Mouse (Mus musculus) embryonic facial prominence, embryonic 11.5 days (tissue): ENCODE measurements around the gene Fignl1. TPM values are rescaled to one million over a fixed set of nuclear protein-coding genes. Genes with fewer than 3 reads are reported as not detected.

Experiments
- ATAC-seq: fragments of 200-750 bp; cut with Nextera tagmentation; replicated peaks from 2 replicates; pipeline ENCODE4 v1.8.0; 2017; ENCODE audit warnings: low read depth; ENCODE audit not compliant: insufficient number of reproducible peaks, low FRiP score, low TSS enrichment
- DNase-seq: peaks from one replicate; pipeline ENCODE4 v3.0.0-alpha.2; 2015; ENCODE audit warnings: low spot score
- H3K27ac ChIP-seq: fragments of 300-500 bp; sonication (generic); replicated peaks from 2 replicates; pipeline ENCODE4 v1.5.1; 2014; ENCODE audit warnings: mild to moderate bottlenecking, low read depth, low read length, control low read depth
- H3K27me3 ChIP-seq: fragments of 300-500 bp; sonication (generic); 2 replicates; pipeline ENCODE4 v1.6.1; 2014; ENCODE audit warnings: mild to moderate bottlenecking, low read length, moderate library complexity, mixed read lengths; ENCODE audit not compliant: control insufficient read depth, insufficient read depth
- H3K36me3 ChIP-seq: fragments of 300-500 bp; sonication (generic); replicated peaks from 2 replicates; pipeline ENCODE4 v1.6.1; 2014; ENCODE audit warnings: low read depth, mild to moderate bottlenecking, low read length, moderate library complexity, mixed read lengths; ENCODE audit not compliant: control insufficient read depth, insufficient read depth
- H3K4me1 ChIP-seq: fragments of 300-500 bp; sonication (generic); 2 replicates; pipeline ENCODE4 v1.6.1; 2014; ENCODE audit warnings: low read length, mixed read lengths; ENCODE audit not compliant: control insufficient read depth, insufficient read depth
- H3K4me2 ChIP-seq: fragments of 300-500 bp; sonication (generic); 2 replicates; pipeline ENCODE4 v1.6.1; 2014; ENCODE audit warnings: low read depth, mild to moderate bottlenecking, control low read depth, low read length, moderate library complexity
- H3K4me3 ChIP-seq: fragments of 300-500 bp; sonication (generic); 2 replicates; pipeline ENCODE4 v1.5.1; 2014; ENCODE audit warnings: low read depth, low read length, control low read depth
- H3K9ac ChIP-seq: fragments of 300-500 bp; sonication (generic); replicated peaks from 2 replicates; pipeline ENCODE4 v1.6.1; 2014; ENCODE audit warnings: mild to moderate bottlenecking, control low read depth, low read length
- H3K9me3 ChIP-seq: fragments of 300-500 bp; sonication (generic); replicated peaks from 2 replicates; pipeline ENCODE4 v1.6.1; 2016; ENCODE audit warnings: mild to moderate bottlenecking, low read length, inconsistent platforms, mixed read lengths; ENCODE audit not compliant: control insufficient read depth
- WGBS: fragments of 180-500 bp; shearing (Covaris S2); extraction: QIAGEN DNeasy Blood & Tissue Kit; methylation state at CpG from one replicate; pipeline ENCODE4 v1.1.7; 2014; 5-methylcytosine and 5-hydroxymethylcytosine counted together
- polyA plus RNA-seq: library from polyadenylated mRNA; unstranded; fragments of >200 nt; fragmentation: Nextera tagmentation; extraction: Ambion mirVana; gene quantifications from 2 replicates; pipeline ENCODE4 v1.2.1, GENCODE M21; 2014

The Fignl1 gene
- polyA plus RNA-seq, 1 experiment from 2014 or later, result 119 TPM

DNA sequence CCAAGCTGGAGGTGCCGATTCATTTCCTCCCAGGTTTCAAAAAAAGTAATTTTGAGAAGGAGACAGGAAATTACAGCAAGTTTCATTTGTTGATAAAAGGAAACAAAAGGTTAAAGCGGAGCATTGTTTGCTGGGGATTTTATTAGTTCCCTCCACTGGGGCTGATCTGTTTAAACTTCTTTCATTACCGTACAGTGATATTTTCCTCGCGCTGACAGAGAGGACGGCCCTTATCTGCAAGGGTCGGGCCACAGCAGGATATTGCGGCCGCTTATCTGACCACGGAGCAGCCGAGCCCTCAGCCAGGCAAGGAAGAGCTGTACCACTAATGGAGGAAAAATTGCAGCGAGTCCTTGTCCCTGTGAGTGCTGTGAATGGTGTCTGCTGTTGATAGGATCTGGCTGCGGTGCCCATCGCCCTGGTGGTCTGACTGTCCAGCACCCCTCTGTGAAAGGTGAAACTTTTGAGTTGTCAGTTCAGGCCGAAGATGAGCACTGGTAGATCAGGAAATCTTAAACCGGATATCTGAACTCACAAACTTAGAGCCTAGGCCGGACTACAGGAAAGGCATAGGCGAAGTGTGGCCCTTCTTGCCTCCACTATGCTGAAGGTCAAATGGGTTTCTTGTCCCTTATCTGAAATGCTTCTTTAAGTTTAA lies 28.1 kb upstream of the Fignl1 start:
- DNase-seq, result peak; percentile 27
- WGBS, result 35% methylated on average over 18 of the region's 18 CpGs
- Histone ChIP-seq H3K4me3 (no peak overlapping the region), H3K4me1 (peaks cover 2% of the 10 kb centered on the region), H3K9ac (peak overlapping the region; percentile 35; the same call in 1 of the 2 replicates), H3K4me2 (no peak overlapping the region), H3K27me3 (no peaks in the 10 kb centered on the region), H3K9me3 (no peaks in the 10 kb centered on the region), H3K27ac (peak overlapping the region; percentile 67), H3K36me3 (no peaks in the 10 kb centered on the region)
- ATAC-seq, result 0 out of 2 replicates have a peak, but pooled peaks have one; percentile 27

DNA sequence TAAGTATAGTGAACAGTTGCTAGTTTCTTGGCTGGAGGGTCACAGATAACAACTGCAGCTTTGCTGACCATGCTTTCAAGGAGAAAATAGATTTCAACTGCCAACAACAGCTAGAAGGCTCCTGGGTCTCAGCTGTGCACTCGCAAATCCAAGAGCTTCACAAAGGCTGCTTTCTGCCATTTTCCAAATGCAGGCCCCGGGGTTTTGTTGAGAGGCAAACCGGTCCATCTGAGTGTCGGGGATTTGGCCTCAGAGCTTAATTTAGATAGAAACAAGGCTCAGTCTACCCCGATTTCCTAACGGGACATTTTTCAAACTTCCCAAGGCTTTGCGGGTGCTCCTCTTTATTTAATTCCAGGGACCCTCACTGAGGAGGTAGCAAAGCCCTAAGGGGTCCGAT lies 27.5 kb upstream of the Fignl1 start:
- 41% methylated on average over 8 of the region's 8 CpGs for WGBS
- no peak for ATAC-seq
- H3K9ac ChIP-seq, result 0 out of 2 replicates have a peak overlapping the region, but pooled peaks have one; percentile 35
- peak overlapping the region; percentile 38; the same call in 1 of the 2 replicates for H3K27ac ChIP-seq
- H3K36me3 ChIP-seq, result no peaks in the 10 kb centered on the region
- peaks cover 3% of the 10 kb centered on the region for H3K4me1 ChIP-seq
- no peak for DNase-seq
- no peak overlapping the region for H3K4me3 ChIP-seq
- H3K4me2 ChIP-seq, result no peak overlapping the region
- H3K27me3 ChIP-seq, result no peaks in the 10 kb centered on the region
- no peaks in the 10 kb centered on the region for H3K9me3 ChIP-seq

DNA sequence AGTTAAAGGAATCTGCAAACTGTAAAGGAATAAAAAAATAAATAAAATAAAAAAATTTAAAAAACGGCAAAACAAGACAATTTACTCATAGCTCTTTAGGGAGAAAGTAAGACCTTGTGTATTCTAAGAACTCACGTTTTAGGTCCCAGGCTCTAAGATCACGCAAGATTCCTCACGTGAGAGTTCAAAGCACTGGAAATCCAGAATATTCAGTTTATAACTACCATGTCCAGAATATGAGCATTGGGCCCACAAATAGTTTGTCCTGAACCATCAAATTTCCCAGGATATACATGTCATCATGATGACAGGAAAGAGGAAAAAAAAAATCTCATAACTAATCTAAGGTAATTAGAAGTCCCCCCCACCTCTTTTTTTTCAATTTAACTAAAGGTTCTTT lies 27.0 kb upstream of the Fignl1 start:
- Histone ChIP-seq H3K27ac (0 out of 2 replicates have a peak overlapping the region, but pooled peaks have one; percentile 35), H3K4me3 (no peak overlapping the region), H3K9me3 (no peaks in the 10 kb centered on the region), H3K36me3 (no peaks in the 10 kb centered on the region), H3K27me3 (no peaks in the 10 kb centered on the region), H3K4me1 (peaks cover 3% of the 10 kb centered on the region), H3K4me2 (no peak overlapping the region), H3K9ac (no peak overlapping the region)
- no peak for DNase-seq
- 78% methylated on average over 4 of the region's 4 CpGs for WGBS
- ATAC-seq, result no peak

DNA sequence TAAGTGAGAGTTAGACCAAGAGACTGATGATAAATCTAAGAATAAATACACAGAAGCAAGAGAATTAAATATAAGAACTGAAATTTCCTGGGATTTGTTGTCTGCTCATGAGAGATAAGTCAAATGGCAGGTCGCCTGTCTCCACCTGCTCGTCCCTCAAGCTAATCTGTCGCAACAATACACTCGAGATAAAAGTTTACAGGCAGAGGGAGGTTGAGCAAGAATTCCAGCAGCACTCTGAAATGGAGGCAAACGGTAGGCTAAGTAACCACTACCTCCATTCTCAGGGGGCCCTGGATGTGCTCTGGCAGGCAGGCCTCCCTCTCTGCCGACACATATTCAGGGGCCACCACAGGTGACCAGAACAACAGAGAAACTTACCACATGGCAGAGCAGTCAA lies 26.6 kb upstream of the Fignl1 start:
- H3K27me3 ChIP-seq, result no peaks in the 10 kb centered on the region
- no peak overlapping the region for H3K4me2 ChIP-seq
- DNase-seq (peak; percentile 24), ATAC-seq (no peak)
- WGBS, result 39% methylated on average over 6 of the region's 6 CpGs
- 0 out of 2 replicates have a peak overlapping the region, but pooled peaks have one; percentile 35 for H3K27ac ChIP-seq
- peaks cover 5% of the 10 kb centered on the region for H3K4me1 ChIP-seq
- no peak overlapping the region for H3K9ac ChIP-seq
- no peaks in the 10 kb centered on the region for H3K9me3 ChIP-seq
- H3K36me3 ChIP-seq, result no peaks in the 10 kb centered on the region
- no peak overlapping the region for H3K4me3 ChIP-seq

DNA sequence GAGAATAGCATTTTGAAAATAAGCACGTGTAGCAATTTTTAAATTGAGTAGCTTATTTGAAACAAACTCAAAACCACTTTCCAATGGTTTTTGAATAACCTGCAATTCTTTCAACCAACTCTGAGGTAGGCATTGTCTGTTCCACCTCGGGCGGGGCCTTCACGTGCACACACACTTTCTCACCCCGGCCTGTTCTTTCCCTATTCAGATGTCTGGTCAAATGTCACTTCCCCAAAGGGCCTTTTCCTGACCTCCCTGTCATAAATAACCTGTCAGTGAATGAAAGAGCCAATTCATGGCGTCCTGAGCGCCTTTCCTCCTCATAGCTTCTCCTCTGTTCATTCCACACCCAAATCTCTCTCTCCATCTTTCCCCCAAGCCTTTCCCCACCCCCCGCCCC lies 24.3 kb upstream of the Fignl1 start:
- H3K36me3 ChIP-seq, result no peaks in the 10 kb centered on the region
- H3K27me3 ChIP-seq, result no peaks in the 10 kb centered on the region
- ATAC-seq (no peak), DNase-seq (peak; percentile 61)
- no peak overlapping the region for H3K4me2 ChIP-seq
- peak overlapping the region; percentile 89 for H3K27ac ChIP-seq
- 15% methylated on average over 8 of the region's 8 CpGs for WGBS
- H3K4me3 ChIP-seq, result no peak overlapping the region
- no peaks in the 10 kb centered on the region for H3K9me3 ChIP-seq
- H3K9ac ChIP-seq, result peak overlapping the region; percentile 45; the same call in 1 of the 2 replicates
- H3K4me1 ChIP-seq, result peaks cover 14% of the 10 kb centered on the region

DNA sequence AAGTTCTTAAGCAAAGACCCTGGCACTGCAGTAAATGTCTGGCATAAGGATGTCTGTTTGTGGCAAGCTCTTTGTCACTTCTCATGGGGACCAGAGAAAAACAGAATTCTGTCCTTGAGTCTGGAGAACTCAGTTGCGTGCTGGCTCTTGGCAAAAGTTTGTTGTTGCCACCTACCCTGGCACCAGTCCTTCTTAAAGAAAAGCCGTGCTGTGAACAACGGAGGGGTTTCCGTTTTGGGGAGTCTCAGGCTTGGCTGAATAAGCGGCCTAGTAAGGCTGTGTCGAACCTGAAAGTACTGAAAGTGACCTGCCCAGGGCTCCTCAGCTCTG lies 24.0 kb upstream of the Fignl1 start:
- Histone ChIP-seq H3K36me3 (no peaks in the 10 kb centered on the region), H3K4me2 (no peak overlapping the region), H3K4me3 (no peak overlapping the region), H3K4me1 (peaks cover 14% of the 10 kb centered on the region), H3K27me3 (no peaks in the 10 kb centered on the region), H3K27ac (peak overlapping the region; percentile 89), H3K9ac (peak overlapping the region; percentile 45), H3K9me3 (no peaks in the 10 kb centered on the region)
- ATAC-seq, result no peak
- 18% methylated on average over 6 of the region's 6 CpGs for WGBS
- DNase-seq, result no peak

DNA sequence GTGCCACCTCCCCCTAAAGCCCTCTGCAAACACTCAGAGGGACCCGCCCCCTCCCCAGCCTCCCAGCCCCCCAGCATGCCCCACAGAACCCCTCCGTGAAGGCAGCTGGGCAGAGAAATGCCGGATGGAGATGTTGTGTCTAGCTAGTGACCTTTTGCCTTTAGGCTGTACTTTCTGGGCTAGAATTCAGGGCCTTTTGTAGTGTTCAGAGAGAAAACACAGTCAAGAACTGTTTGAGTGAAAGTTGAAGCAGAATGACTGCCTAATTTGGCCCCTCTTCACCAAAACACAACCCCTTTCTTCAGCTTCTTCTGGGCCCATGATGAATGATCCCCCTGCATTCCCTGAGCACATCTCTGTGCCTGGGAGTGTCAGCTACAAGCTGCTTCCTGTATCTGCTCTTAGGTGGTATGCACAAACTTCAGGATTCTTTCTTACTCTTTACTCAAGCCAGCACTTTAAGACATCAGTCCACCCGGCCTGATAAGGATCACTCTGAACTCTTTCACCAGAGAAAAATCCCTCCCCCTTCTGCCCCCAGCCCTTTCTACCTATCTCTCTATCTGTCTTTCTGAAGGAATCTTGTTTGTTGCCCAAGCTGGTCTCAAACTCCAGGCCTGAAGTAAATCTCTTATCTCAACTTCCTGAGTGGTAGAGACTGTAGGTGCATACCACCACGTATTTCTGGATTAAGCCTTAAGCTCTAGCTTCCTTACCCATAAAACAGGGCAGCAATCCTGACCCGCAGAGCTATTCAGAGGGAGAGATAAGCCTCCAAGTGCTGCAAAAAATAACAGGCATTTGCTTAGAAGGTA lies 23.4 kb upstream of the Fignl1 start:
- DNase-seq (peak; percentile 74), ATAC-seq (no peak)
- peak overlapping the region; percentile 89 for H3K27ac ChIP-seq
- no peaks in the 10 kb centered on the region for H3K27me3 ChIP-seq
- H3K9me3 ChIP-seq, result no peaks in the 10 kb centered on the region
- WGBS, result 5% methylated on average over 6 of the region's 6 CpGs
- peaks cover 14% of the 10 kb centered on the region for H3K4me1 ChIP-seq
- no peak overlapping the region for H3K4me3 ChIP-seq
- no peak overlapping the region for H3K4me2 ChIP-seq
- H3K36me3 ChIP-seq, result no peaks in the 10 kb centered on the region
- H3K9ac ChIP-seq, result peak overlapping the region; percentile 45

DNA sequence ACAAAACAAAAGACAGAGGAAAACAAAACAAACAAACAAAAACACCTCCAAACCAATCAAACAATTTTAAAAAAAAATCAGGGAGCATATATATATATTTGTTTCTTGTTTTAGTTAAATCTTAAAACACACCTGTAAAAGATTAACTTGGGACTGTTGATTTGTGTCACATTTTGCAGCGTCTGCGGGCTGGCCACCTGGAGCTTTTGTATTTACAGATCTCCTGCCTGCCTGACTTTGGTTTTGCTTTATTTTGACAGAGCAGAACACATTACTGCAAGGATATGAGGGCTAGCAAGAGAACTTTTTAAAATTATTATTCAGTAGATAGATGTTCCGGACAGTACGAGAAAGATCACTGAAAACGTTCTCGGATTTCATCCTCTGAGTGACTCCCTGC lies 22.8 kb upstream of the Fignl1 start:
- WGBS, result 4% methylated on average over 6 of the region's 6 CpGs
- H3K4me3 ChIP-seq, result no peak overlapping the region
- H3K27ac ChIP-seq, result peak overlapping the region; percentile 89
- no peaks in the 10 kb centered on the region for H3K27me3 ChIP-seq
- peaks cover 14% of the 10 kb centered on the region for H3K4me1 ChIP-seq
- no peak overlapping the region for H3K4me2 ChIP-seq
- no peaks in the 10 kb centered on the region for H3K9me3 ChIP-seq
- peak; percentile 48 for DNase-seq
- H3K9ac ChIP-seq, result peak overlapping the region; percentile 45; the same call in 1 of the 2 replicates
- no peak for ATAC-seq
- no peaks in the 10 kb centered on the region for H3K36me3 ChIP-seq
